Mouse (Mus musculus) regulatory T cell (primary cell): ENCODE data around the gene Mamdc2.

Source experiments
- in situ Hi-C: fragments of 300-600 bp; cut with MboI, MseI; formaldehyde crosslinking; loops from one replicate; pipeline ENCODE4 v1.15.1; 2025; ENCODE audit warnings: high pct_unique_total_duplicates

Mamdc2 gene

GRCm38 (mm10) chr19:23360536-23360935 is 87.7 kb downstream of the Mamdc2 start:
- in situ Hi-C loops: no loop called here

DNA sequence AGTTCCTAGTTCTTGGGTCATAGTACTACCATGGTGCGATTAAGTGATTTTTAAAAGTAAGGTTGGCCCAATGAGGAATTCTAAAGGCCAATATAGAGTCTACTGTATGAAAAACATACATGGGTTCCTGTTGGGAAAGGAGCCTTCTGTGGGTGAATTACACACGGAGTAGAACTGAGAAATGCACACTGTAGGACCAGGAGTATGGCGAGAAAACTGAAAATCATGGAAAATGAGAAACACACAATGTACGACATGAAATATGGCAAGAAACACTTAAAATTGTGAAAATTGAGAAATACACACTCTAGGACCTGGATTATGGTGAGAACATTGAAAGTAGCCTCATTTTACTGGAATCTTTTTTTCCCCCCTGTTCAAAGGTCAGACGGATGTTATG is 91.0 kb downstream of the Mamdc2 start:
- in situ Hi-C loops: no loop called here

DNA sequence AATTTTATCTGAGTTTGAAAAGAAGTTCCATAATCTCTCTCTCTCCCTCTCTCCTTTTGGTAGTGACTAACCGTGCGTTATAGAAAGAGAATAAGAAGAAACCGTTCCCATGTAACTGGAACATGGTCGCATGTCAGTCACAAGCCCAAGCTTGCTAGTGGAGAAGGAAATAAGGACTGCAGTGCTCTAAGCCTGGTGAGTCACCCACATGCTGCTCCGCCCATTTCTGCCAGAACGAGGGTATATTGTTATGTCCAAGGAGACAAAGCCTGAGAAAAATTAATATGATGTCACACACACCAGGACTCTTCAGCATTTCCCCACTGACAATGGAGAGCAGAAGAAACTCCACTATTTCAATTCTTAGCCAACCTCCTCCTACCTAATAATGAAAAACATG is 93.5 kb downstream of the Mamdc2 start:
- in situ Hi-C loops: no loop called here

DNA sequence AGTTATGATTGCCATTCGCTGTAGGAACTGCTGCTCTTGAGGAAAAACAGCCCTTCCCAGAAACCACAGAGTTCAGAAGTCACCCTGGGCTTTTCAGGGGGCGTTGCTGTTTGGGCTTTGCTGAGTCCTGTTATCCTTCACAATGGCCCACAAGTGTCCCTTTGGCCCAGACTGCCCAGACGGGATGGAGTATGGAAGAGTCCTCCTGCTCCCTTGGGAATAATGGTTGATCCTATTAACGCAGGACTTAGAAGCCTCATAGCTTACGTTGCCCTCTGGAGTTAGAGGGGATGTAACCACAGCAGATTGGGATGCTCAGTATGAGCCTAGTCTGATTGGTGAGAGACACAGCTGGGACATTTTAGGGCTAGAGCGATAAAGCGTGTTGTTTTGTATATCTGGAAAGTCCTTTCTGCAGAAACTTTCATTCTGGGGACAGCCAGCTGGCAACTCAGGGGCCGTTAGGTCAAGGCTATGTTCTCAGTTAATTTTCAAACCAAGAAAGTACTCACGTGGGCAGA is 94.3 kb downstream of the Mamdc2 start:
- in situ Hi-C loops: no loop called here

DNA sequence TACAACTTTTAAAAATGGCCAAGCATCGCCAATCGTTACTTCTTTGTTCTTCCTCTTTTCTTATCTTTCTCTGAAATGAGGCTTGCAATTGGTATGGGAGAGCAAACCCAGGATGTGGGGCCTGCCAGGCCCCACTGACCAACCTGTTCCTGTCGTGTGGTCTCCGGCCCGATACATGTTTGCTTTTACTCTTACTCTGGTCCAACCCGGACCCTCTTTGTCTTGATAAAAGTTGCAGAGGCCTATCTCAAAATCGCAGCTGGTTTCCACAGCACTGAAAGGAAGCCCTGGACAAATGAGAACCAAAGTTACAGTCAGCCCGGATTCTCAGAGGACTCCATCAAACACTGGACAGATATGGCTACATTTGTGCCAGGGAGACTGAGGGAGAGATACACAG is 95.1 kb downstream of the Mamdc2 start:
- in situ Hi-C loops: no loop called here

- in situ Hi-C loops: no loop called here
These were observed 96.3 kb downstream of the Mamdc2 start for GRCm38 (mm10) chr19:23351808-23352491.

DNA sequence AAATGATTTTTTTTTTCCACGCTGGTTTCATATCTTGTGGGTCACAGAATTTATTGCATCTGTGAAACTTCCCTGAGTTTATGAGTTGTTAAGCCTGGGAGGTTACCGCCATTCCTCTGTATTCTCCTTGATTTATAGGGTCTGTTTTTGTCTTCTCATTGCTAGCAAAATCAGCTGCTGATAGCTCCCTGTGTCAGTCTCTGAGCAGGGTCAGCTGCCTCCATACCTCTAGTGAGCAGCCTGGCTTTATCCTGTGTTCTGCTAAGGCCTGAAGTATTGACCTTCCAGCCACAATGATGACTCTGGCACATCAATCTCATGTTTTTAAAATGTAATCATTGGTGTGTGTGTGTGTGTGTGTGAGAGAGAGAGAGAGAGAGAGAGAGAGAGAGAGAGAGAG is 98.3 kb downstream of the Mamdc2 start:
- in situ Hi-C loops: no loop called here

DNA sequence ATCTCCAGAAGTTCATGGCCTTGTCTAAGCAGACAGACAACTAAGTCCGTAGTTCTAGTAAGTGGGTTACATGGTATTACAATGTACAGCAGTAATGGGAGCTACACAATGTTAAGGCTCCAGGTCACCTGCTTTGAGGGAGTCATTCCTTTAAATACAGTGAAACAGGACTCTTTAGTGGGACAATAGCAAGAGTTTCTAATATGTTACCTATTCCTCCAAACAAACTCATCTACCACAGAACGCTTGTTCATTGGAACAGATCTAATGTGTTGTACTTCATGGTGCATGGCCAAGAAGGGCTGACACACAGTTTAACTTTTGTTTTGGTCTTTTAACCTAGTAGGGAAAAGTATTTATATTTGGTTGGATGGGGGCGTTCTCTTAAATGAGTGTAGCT is 105.5 kb downstream of the Mamdc2 start:
- in situ Hi-C loops: no loop called here

DNA sequence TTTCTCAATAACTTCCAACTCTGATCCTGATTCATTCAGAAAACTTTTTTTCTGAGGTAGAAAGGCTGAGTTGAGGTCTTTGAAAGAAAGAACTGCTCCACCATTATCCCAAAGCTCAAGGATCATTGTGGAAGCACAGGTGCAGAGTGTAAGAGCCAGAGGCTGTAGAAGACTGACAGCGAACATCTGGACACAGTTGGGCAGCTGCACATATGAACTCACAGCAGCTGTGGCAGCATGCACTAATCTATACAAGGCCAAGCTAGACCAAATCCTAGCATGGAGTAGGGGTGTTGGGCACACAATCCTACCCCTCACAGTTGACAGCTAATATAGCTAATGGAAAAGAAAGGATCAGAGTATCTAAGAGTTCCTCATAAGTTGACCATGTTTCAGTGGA is 115.4 kb downstream of the Mamdc2 start:
- in situ Hi-C loops: no loop called here

- in situ Hi-C loops: no loop called here
These were observed 117.4 kb downstream of the Mamdc2 start for GRCm38 (mm10) chr19:23330842-23331241.

GRCm38 (mm10) chr19:23329346-23329745 is 118.9 kb downstream of the Mamdc2 start:
- in situ Hi-C loops: no loop called here

- in situ Hi-C loops: no loop called here
These were observed 121.1 kb downstream of the Mamdc2 start for GRCm38 (mm10) chr19:23327056-23327640.

GRCm38 (mm10) chr19:23323107-23323506 is 125.1 kb downstream of the Mamdc2 start:
- in situ Hi-C loops: no loop called here

- in situ Hi-C loops: loop anchor here (10.0 kb wide), 1 partner anchor 413 kb away; no protein-coding TSS in a partner anchor
These were observed 130.3 kb downstream of the Mamdc2 start for GRCm38 (mm10) chr19:23317989-23318358.

DNA sequence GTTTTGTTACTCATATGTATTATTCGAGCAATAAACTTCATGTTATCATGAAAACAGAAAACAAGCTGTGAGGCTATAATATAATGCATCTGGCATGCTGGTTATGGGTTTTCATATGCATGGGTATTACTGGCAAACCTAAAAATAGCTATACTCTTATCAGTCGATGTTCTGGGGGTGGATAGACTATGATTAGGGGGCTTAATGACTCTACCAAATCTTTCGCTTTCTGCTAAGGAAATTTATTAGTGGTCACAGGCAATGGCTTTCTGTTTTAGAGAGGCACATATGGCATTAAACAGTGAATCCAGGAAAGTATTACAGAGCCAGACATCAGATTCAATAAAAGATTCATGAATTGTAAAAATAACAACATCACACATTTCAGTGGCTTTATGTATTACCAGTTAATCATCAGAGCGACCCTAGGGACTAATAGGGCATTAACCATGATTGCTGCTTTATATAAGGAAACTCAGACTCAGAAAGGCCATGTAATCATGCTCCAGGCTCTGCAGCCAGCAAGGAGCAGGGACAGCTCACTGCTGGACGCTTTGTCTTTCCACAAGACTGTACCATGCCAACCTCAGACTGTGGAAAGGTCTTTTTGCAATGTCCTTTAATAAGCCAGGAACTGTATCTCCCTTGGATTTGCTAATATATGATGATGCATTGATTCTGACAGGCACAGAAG is 130.8 kb downstream of the Mamdc2 start:
- in situ Hi-C loops: loop anchor here (10.0 kb wide), 1 partner anchor 413 kb away; no protein-coding TSS in a partner anchor

- in situ Hi-C loops: loop anchor here (10.0 kb wide), 1 partner anchor 412 kb away; no protein-coding TSS in a partner anchor
These were observed 131.4 kb downstream of the Mamdc2 start for GRCm38 (mm10) chr19:23316851-23317250.

- in situ Hi-C loops: loop anchor here (10.0 kb wide), 1 partner anchor 405 kb away; no protein-coding TSS in a partner anchor
These were observed 138.3 kb downstream of the Mamdc2 start for GRCm38 (mm10) chr19:23309979-23310378.

- in situ Hi-C loops: no loop called here
These were observed 141.6 kb downstream of the Mamdc2 start for GRCm38 (mm10) chr19:23306671-23307070.

DNA sequence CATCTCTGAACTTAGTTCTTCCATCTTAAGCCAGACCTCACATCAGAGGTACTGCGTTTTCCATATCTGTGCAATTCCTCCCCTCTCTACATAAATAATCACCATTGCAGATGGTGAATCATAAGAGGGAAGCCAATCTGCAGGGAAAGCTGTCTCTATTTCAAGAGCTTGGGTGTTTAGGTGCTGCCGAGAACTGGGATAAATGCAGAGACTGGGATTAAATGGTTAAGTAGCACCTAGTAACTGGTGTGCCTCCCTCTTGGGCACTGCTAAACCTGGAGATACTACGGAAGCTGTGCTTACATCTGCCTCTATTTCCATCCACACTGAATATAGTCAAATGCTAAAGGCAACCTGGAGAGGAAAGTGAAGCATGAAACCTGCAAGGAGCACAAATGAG is 148.3 kb downstream of the Mamdc2 start:
- in situ Hi-C loops: no loop called here

- in situ Hi-C loops: no loop called here
These were observed 149.3 kb downstream of the Mamdc2 start for GRCm38 (mm10) chr19:23298917-23299316.

GRCm38 (mm10) chr19:23297191-23297590 is 151.1 kb downstream of the Mamdc2 start:
- in situ Hi-C loops: no loop called here

DNA sequence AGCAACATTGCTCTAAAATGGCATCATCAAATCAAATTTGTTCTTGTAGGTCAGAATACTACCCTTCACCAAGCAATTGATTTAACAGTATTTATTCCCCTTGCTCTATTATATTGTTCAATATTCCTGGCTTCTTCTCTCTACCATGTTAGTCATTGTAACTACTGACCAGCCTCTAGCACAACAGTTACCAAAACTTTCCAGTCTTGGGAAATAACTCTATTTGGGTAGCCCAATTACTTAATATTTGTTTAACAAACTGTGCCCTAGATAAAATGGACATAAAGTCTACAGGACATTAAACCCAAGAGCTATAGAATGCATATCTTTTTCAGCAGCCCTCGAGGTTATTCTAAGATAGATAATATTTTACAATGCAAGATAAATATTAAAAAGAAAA is 159.0 kb downstream of the Mamdc2 start:
- in situ Hi-C loops: no loop called here
